Mouse (Mus musculus): ENCODE measurements around the gene Irf2.

Gene Irf2

GRCm38 (mm10) chr8:46759562-46759961 is 20.0 kb downstream of the Irf2 start:
- no peak for DNase-seq

DNA sequence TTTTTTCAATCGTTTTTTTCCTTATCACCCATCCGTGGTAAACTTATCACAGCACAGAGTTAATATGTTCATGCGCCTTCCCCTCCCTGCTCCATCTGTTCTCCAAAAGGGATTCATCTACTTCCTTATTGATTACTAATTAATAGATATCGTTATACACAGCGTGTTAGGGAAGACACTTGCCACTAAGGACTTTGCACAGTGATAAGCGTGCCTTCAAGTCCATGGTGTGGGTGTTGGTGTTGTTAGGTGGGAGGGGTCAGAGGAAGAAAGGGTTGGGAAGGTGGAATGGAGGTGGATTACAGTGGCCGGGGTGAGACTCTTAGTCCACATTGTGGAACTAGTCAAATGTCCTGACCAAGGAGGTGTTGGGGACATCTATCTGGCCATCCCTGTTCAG is 21.2 kb downstream of the Irf2 start:
- no peak for DNase-seq

DNA sequence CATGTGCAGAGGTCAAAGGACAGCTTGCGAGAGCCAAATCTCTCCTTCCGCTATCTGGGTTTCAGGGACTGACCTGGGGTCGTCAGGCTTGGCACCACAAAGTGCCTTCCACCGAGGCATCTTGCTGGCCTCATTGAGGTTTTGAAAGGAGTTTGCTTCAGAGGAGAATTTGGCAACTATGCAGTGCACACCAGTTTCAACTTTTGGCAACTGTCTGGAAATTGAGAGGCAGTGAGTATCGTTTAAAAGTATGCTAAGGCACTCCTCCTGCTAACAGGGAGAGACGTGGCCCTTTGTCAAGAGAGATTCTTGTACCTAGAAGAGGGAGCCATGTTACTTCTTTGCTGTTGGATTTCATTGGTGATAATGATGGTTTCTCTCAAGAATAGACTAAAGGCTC is 21.9 kb downstream of the Irf2 start:
- DNase-seq = no peak

GRCm38 (mm10) chr8:46769408-46770180 is 30.1 kb downstream of the Irf2 start:
- DNase-seq = peak; percentile 22

DNA sequence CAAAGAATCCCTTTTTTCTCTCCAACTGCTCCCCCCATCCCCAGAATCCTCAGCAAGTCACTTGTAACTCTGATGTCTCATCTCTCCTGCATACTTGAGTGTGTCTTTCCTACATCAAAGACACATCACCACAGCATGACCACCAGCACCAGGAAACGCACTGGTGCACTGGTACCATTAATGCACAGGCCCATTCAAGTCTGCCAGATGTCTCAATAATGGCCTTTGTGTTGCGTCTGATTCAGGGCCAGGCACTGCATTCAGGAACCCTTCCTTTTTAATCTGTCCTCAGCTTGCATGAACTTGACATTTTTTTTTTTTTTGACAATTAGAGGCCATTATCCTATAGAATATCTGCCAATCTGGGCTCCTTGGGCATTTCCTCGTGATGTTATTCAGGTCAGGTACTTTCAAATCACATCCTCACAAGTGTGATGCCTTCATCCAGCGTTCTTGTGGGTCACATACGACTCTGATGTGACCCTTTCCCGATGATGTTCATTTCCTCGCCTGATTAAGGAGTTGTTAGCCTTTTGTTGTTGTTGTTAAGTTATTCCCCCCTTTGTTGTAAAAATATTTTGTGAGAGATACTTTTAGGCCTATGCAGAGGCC is 31.5 kb downstream of the Irf2 start:
- no peak for DNase-seq

GRCm38 (mm10) chr8:46772801-46773200 is 33.3 kb downstream of the Irf2 start:
- DNase-seq = no peak

DNA sequence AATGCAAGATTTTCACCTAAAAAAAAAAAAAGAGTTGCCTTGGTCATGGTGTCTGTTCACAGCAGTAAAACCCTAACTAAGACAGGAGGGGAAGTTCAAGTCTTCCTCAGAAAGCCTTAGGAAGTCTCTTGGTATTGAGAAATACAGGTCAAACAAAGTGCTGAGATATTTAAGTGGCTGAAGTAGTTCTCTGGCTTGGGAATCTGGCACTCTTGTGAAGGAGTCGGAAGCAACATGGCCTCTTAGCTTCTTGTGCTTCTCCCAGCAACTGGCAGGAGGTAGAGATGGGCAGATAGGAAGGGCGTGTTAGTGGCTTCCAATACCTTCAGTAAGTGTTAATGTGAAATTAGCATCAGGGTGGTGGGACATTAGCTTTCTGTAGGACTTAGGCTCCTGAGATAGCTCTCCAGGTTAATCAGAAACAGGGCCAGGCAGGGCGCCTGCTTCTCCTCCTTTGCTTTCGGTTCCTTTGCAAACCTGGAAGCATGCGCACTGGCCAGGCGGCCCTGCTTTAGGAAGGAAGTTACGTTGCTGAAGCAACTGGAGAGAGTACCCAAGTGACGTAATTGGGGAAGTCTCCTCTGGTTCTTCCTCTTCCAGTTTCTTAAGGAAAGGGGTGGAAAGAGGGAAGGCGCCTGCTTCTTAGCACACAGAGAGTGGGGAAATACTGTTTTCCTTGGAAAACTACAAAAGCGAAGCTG is 38.4 kb downstream of the Irf2 start:
- peak; percentile 23 for DNase-seq

DNA sequence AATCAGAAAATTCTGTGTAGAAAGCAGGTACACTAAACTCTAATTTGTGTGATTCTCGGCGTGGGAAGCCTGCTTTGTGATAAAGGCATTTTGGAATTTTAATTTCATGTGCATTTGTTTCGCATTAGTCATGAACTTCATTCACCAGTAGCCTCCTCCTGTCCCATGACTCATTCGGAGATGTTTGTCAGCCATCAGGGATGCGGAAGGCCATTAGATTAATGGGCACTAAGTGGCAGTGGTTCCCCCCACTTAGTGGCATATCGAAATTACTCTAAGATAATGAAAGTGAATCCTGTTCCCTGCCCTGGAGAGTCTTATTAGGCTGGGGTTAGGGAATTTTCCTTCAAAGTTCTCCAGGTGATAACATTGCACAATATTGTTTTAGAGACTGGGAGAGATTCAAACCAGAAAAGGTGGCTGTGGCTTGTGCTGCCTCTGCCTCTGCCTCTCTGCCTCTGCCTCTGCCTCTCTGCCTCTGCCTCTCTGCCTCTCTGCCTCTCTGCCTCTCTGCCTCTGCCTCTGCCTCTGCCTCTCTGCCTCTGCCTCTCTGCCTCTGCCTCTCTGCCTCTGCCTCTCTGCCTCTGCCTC is 41.6 kb downstream of the Irf2 start:
- no peak for DNase-seq

DNA sequence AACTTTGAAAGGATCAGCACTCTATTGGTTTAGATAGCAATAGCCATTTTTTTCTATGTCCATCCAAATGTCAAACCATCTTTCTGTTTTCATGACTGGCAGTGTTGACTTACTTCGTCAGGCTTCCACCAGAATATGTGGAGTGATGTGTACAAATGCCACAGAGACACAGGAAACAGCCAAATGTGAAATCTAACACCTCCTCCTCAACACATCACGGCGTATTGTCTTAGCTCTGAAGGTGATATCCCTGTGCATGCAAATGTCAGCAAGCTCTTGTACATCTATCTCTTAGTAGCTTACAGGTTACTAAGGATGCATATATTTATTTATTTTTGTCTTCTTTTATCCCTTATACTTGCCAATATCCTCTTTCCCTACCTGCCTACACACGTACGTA is 42.7 kb downstream of the Irf2 start:
- no peak for DNase-seq

DNA sequence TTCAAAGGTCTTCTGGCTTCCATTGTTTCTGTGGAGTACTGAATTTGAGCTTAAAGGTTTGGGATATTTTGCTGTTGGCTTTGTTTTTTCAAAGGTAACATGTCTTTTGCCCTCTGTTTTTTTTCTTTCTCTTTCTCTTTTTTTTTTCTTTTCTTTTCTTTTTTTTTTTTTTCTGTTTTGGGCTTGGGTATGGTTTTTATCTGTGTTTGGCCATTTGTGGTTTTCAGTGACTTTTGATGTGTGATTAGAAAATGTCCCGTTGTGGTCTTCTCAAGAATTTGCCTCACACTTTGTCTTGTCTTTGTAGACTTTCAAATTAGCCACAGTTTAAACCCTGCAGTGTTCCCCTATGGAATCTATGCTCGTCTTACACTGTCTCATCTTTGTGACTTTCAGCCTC is 45.5 kb downstream of the Irf2 start:
- DNase-seq = no peak

DNA sequence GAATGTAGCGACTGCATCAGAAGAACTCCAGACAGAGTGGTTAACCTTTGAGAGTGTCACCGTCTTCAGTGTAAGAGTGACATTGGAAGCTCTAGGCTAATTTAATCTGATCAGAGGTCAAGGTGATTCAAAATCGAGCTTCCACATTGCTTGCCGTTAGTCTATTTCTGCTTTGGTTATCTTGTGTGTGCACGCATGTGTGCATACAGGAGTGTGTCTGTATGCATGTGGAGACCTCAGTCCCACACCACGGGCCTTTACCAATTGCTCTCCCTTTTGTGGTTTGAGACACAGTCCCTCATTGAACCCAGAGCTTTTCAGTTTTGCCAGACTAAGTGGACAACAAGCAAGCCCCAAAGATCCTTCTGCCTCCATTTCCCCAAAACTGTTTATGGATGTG is 46.4 kb downstream of the Irf2 start:
- DNase-seq = no peak

- DNase-seq = no peak
These were observed 49.8 kb downstream of the Irf2 start for GRCm38 (mm10) chr8:46789091-46789881.

DNA sequence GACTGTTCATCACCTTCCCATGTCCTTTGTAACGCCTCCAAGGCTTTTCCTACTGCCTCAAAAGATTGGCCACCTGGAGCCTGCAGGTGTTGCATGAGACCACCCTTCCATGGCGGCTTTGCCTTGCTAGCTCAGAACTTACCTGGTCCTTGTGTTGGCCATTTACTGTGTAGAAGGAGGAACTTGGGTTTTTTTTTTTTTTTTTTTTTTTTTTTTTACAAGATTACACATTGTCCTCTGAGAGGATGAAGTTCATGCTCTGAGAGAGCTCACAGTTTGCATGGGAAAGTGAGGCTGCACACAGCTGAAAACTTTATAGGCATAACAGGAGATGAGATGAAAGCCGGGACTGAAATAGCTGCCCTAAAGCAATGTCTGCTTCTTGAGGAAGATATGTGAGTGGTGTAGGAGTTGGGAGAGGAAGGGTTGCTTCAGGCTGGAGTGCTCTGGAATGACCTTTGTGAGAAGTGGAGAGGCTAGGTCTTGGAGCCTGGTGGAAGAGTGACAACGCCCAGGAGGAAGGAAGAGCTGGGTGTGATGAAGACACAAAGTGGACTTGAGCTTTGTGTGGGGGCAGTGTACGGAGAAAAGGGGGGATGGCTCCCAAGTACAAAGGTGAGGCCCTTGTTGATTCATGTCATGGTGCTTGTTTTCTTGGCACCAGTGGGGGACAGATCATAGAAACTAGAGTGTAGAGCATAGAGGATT is 52.3 kb downstream of the Irf2 start:
- DNase-seq = no peak

DNA sequence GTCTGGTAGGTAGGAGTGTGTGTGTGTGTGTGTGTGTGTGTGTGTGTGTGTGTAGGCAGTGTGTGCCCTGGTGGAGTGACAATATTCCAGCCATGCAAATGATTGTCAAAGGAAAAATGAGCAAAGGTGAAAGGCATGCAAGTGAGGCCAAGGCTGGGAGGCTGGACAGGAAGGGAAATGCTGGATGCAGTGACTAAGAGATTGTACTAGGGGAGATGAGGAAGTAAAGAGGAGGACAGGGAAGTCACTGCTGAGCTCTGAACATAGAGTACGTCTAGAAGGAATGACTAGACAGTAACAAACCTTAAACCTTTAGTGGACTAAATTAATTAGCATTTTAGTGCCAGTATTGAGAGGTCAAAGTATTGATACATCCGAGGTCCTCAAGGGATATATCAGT is 53.1 kb downstream of the Irf2 start:
- DNase-seq = no peak

GRCm38 (mm10) chr8:46793248-46793647 is 53.7 kb downstream of the Irf2 start:
- no peak for DNase-seq

DNA sequence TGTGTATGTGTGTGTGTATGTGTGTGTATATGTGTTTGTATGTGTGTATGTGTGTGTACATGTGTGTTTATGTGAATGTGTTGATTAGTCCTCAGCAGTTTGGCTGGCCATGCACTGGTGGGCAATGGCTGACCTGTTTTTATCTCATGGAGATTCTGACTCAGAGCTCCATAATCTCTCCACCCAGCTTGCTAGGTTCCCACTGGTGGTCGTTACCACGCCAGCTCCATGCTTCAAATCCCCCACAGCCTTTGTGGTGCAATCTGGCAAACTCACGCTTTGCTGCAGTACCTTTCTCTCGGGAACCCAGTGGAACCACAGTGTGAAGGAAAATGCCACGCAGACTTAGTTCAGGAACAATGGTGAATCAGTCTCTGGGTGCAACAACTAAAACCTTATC is 54.8 kb downstream of the Irf2 start:
- no peak for DNase-seq

GRCm38 (mm10) chr8:46799212-46799611 is 59.7 kb downstream of the Irf2 start:
- DNase-seq = no peak

- DNase-seq = no peak
These were observed 60.2 kb downstream of the Irf2 start for GRCm38 (mm10) chr8:46799706-46800105.

DNA sequence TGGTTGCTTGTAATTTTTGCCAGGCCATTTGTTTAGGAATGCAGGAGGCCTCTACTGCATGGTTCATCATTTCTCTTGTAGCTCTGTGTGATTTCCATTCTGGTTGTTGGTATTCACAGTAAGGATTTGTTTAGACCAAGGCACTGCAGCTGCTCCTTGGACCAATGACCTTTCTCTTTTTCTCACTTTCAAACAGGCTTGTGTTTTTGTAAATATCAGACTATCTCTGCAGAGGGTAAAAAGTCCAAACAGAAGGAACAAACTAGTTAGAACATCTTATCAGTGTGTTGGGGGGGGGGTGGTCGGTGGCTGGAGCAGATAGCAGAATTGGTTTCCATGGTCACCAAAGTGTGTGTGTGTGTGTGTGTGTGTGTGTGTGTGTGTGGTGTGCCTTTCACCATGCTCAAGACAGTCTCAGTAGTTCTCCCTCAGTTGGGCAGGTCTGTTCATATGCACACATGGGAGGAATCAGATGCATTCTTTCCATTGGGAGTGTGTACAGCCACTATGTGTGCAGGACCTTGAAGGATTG is 61.7 kb downstream of the Irf2 start:
- DNase-seq = no peak

DNA sequence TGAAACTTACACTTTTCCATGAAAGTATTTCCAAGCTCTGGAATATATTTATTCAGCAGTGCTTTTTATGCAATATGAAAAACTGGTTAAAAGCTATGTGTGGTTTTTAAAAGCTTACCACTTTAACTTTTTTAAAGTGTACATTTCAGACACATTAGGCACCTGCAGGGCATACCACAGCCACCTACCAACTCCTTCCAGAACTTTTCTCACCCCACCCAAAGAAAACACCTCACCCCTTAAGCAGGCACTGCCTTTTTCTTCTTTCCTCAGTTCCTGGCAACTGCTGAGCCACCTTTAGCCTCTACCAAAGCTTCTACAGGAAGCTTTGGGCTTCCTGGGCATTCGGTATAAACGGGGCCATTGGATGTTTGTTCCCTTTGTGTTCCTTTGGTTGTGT is 62.5 kb downstream of the Irf2 start:
- no peak for DNase-seq

- no peak for DNase-seq
These were observed 65.2 kb downstream of the Irf2 start for GRCm38 (mm10) chr8:46804721-46805120.

DNA sequence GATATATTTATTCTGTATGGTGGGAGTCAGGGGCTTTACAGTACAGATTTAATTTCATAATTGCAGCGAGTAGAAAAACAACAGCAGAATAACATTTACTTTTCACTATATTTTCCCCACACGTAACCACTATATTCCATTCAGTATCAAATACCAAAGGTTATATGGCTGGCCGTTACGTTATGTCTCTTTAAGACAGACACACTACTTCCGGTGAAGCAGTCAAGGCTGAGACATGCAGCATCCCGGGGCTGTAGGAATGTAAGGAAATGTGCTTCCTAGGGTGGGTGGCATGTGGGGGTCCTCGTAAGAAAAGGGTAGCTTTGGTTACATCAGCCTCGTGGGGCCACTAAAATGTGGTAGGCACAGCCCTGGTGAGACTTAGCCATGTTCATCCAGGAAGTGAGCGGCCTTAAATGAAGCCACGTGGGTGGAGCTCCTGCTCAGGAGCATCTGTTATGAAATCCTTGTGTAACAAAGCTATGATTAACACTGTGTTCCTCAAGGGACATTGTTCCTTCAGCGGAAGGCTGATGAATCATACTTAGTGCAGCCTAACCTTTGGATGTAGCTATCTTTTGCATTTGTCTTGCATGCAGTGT is 71.6 kb downstream of the Irf2 start:
- DNase-seq = no peak
